Mouse (Mus musculus): Measurements from ENCODE around the gene Ikzf1. TPM values are rescaled to one million over a fixed set of nuclear protein-coding genes. Genes with fewer than 3 reads are reported as not detected.
A peak's percentile ranks its signal among the peaks of the same experiment; 100 is the strongest.

The Ikzf1 gene
- total and polyA plus RNA-seq, 2 experiments from 2014 or later, result 1.5 to 4.5 TPM

- Histone ChIP-seq H3K27ac (ENCODE audit: low read depth, low read length) (no peak overlapping the region), H3K4me2 (ENCODE audit: low read depth, low read length, poor library complexity, severe bottlenecking) (no peak overlapping the region), H3K27me3 (ENCODE audit: insufficient read depth, low read length) (no peaks in the 10 kb centered on the region), H3K36me3 (ENCODE audit: insufficient read depth, low read length) (no peaks in the 10 kb centered on the region), H3K4me3 (ENCODE audit: low read depth, low read length) (no peak overlapping the region), H3K9ac (replicated peaks; ENCODE audit: low read length, poor library complexity, severe bottlenecking) (no peak overlapping the region), H3K9me3 (ENCODE audit: low read length) (no peaks in the 10 kb centered on the region), H3K4me1 (ENCODE audit: insufficient read depth, low read length) (no peaks in the 10 kb centered on the region)
- WGBS, result 75% methylated on average over 7 of the region's 7 CpGs
- ATAC-seq (ENCODE audit: low FRiP score) (no peak), DNase-seq (ENCODE audit: low spot score) (peak; percentile 28)
- TF ChIP-seq CTCF (IDR thresholded peaks at IDR 0.05), result no peak
Measured at GRCm38 (mm10) chr11:11677165-11677564, 7.6 kb upstream of the Ikzf1 start.

- Histone ChIP-seq H3K4me2 (ENCODE audit: low read depth, low read length, poor library complexity, severe bottlenecking) (no peak overlapping the region), H3K9ac (replicated peaks; ENCODE audit: low read length, poor library complexity, severe bottlenecking) (no peak overlapping the region), H3K27ac (ENCODE audit: low read depth, low read length) (no peak overlapping the region), H3K4me1 (ENCODE audit: insufficient read depth, low read length) (no peaks in the 10 kb centered on the region), H3K27me3 (ENCODE audit: insufficient read depth, low read length) (no peaks in the 10 kb centered on the region), H3K4me3 (ENCODE audit: low read depth, low read length) (no peak overlapping the region), H3K9me3 (ENCODE audit: low read length) (no peaks in the 10 kb centered on the region), H3K36me3 (ENCODE audit: insufficient read depth, low read length) (no peaks in the 10 kb centered on the region)
- ATAC-seq (ENCODE audit: low FRiP score) (no peak), DNase-seq (ENCODE audit: low spot score) (no peak)
- WGBS, result 76% methylated on average over 6 of the region's 6 CpGs
- no peak for TF ChIP-seq CTCF (IDR thresholded peaks at IDR 0.05)
Measured at GRCm38 (mm10) chr11:11678972-11679371, 5.8 kb upstream of the Ikzf1 start.

GRCm38 (mm10) chr11:11684056-11684929 lies 510 bp upstream of the Ikzf1 start:
- DNase-seq (ENCODE audit: low spot score) (no peak), ATAC-seq (ENCODE audit: low FRiP score) (no peak; the same call in 1 of the 2 replicates)
- 0 out of 2 replicates have a peak, but pooled peaks cover 4% of the 10 kb centered on the region for H3K4me1 ChIP-seq (ENCODE audit: insufficient read depth, low read length)
- H3K4me3 ChIP-seq (ENCODE audit: low read depth, low read length), result no peak overlapping the region; the same call in 1 of the 2 replicates
- no peak for TF ChIP-seq CTCF (IDR thresholded peaks at IDR 0.05)
- H3K9ac ChIP-seq (replicated peaks; ENCODE audit: low read length, poor library complexity, severe bottlenecking), result no peak overlapping the region
- no peak overlapping the region for H3K4me2 ChIP-seq (ENCODE audit: low read depth, low read length, poor library complexity, severe bottlenecking)
- peaks cover 32% of the 10 kb centered on the region for H3K27me3 ChIP-seq (ENCODE audit: insufficient read depth, low read length)
- H3K27ac ChIP-seq (ENCODE audit: low read depth, low read length), result no peak overlapping the region
- no peaks in the 10 kb centered on the region for H3K36me3 ChIP-seq (ENCODE audit: insufficient read depth, low read length)
- H3K9me3 ChIP-seq (ENCODE audit: low read length), result no peaks in the 10 kb centered on the region
- WGBS, result 74% methylated on average over 9 of the region's 9 CpGs

- Histone ChIP-seq H3K27ac (ENCODE audit: low read depth, low read length) (no peak overlapping the region), H3K9me3 (ENCODE audit: low read length) (no peaks in the 10 kb centered on the region), H3K4me2 (ENCODE audit: low read depth, low read length, poor library complexity, severe bottlenecking) (peak overlapping the region; percentile 99), H3K4me3 (ENCODE audit: low read depth, low read length) (peak overlapping the region; percentile 58), H3K4me1 (ENCODE audit: insufficient read depth, low read length) (0 out of 2 replicates have a peak, but pooled peaks cover 4% of the 10 kb centered on the region), H3K27me3 (ENCODE audit: insufficient read depth, low read length) (peaks cover 32% of the 10 kb centered on the region), H3K9ac (replicated peaks; ENCODE audit: low read length, poor library complexity, severe bottlenecking) (peak overlapping the region; percentile 19; the same call in 1 of the 2 replicates), H3K36me3 (ENCODE audit: insufficient read depth, low read length) (no peaks in the 10 kb centered on the region)
- DNase-seq (ENCODE audit: low spot score) (peak; percentile 22), ATAC-seq (ENCODE audit: low FRiP score) (peak; percentile 71)
- WGBS, result under 1% methylated on average over 64 of the region's 66 CpGs
- no peak for TF ChIP-seq CTCF (IDR thresholded peaks at IDR 0.05)
Measured at GRCm38 (mm10) chr11:11685853-11686395, 1.1 kb downstream of the Ikzf1 start.

GRCm38 (mm10) chr11:11686569-11687051 lies 1.8 kb downstream of the Ikzf1 start:
- WGBS, result 11% methylated on average over 16 of the region's 16 CpGs
- ATAC-seq (ENCODE audit: low FRiP score) (no peak), DNase-seq (ENCODE audit: low spot score) (no peak)
- TF ChIP-seq CTCF (IDR thresholded peaks at IDR 0.05), result no peak
- peaks cover 32% of the 10 kb centered on the region for H3K27me3 ChIP-seq (ENCODE audit: insufficient read depth, low read length)
- no peaks in the 10 kb centered on the region for H3K36me3 ChIP-seq (ENCODE audit: insufficient read depth, low read length)
- no peak overlapping the region for H3K9ac ChIP-seq (replicated peaks; ENCODE audit: low read length, poor library complexity, severe bottlenecking)
- H3K4me1 ChIP-seq (ENCODE audit: insufficient read depth, low read length), result 0 out of 2 replicates have a peak, but pooled peaks cover 4% of the 10 kb centered on the region
- H3K4me3 ChIP-seq (ENCODE audit: low read depth, low read length), result peak overlapping the region; percentile 58
- H3K4me2 ChIP-seq (ENCODE audit: low read depth, low read length, poor library complexity, severe bottlenecking), result peak overlapping the region; percentile 99
- no peaks in the 10 kb centered on the region for H3K9me3 ChIP-seq (ENCODE audit: low read length)
- H3K27ac ChIP-seq (ENCODE audit: low read depth, low read length), result no peak overlapping the region
